Mouse (Mus musculus) small intestine, adult 2 months (tissue): ENCODE data around the gene Agxt.

ENCODE experiments used
- CTCF ChIP-seq: fragments of 200-500 bp; IDR thresholded peaks from 2 replicates; pipeline ENCODE4 v1.5.1; 2012; ENCODE audit warnings: low read depth, mild to moderate bottlenecking, control low read depth, inconsistent platforms, low read length, moderate library complexity, mixed read lengths; ENCODE audit not compliant: insufficient replicate concordance, insufficient read length; ENCODE audit errors: extremely low read depth
- POLR2A ChIP-seq: fragments of 200-500 bp; IDR thresholded peaks from 2 replicates; pipeline ENCODE4 v1.6.1; 2012; ENCODE audit warnings: low read depth, mild to moderate bottlenecking, control low read depth, inconsistent platforms, low read length, moderate library complexity

GRCm38 (mm10) chr1:93165447-93165846, 30.4 kb downstream of the Agxt start:
- TF ChIP-seq CTCF (no peak), POLR2A (no peak)
